Mouse (Mus musculus): Measurements from ENCODE around the gene 1700069L16Rik.
A peak's percentile ranks its signal among the peaks of the same experiment; 100 is the strongest.

The 1700069L16Rik gene

DNA sequence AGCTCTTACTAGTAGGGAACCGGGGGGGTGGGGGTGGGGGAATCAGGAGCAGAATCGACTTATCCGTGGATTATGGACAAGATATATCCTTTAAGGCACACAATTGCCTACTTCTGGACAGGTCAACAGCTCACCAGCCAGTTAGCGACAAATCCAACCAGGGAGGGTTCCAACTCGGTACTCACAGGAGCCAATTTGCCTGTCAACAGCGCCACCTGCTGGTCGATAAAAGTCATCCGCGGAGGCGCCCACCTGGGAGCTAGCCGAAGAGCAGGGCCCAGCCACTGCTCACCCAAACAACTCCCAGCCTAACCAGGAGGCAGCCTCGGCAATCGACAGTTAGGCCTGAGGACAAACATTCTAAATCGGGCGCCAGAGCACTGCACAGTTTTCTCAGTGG lies at the start of gene 1700069L16Rik:
Gene 1700069L16Rik, minus strand, starts transcription at position 327 of the 400 bp plus-strand sequence.
- peak; percentile 33 to 74 for DNase-seq

DNA sequence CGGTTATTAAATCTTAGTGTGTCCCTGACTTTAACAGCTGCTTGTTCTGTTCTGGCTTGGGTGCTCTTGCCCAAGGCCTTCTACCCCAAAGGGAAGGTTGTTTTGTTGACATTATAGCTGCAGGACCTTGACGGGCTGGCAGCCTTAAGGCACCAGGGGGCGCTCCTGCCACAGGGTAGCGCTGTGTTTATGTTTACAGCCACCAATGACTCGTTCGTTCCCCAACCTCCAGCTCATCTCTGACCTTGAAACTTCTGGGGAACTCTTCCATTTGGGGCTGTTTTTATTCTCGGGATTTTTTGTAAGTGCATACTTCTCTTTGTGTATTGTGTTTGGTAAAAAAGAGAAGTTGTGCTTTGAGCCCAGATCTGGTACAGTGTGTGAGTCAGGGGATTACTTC lies 49.1 kb upstream of the 1700069L16Rik start:
- peak; percentile 75 to 87 for DNase-seq

DNA sequence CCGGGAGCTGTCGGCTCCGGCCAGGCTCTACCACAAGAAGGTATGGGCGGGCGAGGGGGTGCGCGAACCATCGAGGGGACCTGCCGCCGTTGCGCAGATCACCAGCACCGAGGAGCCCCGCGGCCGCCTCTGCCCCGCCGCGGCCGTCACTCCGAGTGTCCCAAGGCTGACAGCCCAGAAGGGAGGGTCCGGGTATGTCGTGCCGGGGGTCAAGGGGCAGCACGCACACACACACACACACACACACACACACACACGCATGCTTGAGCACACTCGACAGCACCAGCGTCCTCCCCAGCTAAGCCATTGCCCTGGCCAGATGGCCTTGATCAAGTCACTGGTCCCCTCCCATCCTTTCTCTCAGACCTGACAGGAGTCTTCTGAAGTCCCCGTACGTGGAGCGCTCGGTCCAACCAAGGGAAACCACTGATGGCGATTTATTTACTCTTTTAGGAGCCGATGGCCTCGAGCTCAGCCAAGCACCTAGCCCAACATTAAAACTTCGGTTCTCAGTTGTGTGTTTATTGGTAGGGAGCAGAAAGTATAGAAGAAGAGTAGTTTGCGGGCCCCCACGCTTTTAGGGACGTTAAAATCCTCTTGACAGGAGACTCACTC lies 48.4 kb upstream of the 1700069L16Rik start:
- DNase-seq, result no peak

DNA sequence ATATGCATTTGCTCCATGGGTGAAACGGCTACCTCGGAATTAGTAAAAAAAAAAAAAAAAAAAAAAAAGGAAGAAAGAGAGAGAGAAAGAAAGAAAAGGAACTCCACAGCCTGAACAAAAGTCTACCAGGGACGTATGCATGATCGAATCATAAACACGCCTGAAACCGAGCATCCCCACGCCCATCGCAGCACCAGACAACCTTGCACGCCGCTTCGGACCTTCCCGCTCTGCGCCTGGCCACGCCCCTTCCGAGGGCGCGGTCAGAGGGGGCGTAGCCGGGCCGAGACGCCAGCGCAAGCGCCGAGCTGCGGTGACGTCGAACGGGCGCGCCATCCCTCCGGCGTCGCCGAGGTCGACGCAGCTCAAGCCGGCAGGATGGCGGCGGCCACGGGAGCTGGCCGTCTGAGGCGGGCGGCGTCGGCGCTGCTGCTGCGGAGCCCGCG lies 47.9 kb upstream of the 1700069L16Rik start, which contains the start of the genes Sart3 and Iscu:
Gene Sart3, minus strand, starts transcription at position 61 of the 446 bp plus-strand sequence.
Gene Iscu, plus strand, starts transcription at position 299 of the 446 bp plus-strand sequence.
- DNase-seq, result peak; percentile 93 to 95

DNA sequence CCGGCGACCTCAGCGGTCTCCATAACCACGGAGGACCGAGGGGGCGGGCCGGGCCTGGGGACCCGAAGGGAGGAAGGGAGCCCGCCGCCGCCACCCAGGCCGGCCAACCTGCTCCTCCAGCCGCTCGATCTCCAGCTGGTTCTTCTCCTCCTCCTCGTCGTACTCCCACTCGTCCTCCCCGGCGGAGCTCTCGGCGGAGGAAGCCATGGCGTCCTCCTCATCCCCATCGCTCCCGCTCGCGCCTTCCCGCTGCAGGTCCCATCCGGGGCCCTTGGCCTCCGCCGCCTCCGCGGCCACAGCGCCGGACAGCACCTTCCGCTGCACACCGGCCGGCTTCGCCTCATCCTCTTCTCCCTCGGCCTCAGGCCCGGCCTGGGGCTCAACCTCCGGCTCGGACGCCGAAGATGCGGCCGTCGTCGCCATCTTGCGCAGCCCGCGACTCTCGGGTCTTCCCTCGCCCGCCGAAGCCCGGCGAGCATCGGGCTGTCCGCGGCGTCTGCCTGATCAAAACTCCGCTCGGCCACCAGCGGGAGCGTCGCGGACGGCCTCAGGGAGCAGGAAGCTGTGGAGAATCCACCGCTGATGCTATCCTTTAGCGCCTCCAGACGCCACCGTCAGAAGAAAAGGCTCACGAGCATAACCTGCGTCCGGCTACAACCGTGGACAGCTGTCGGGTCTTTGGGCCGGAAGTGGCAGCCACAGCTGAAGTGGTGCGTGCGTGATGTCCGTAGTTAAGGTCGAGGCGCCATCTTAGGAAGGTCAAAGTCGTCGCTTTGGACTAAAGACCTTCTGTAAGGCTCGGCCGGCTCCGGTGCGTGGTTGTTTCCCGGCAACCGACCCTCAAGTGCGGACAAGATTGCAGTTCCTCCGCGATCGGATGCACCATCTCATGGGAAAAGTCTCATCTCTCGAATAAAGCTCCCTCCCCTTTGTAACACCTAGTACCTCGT lies 46.9 kb upstream of the 1700069L16Rik start:
- peak; percentile 77 to 80 for DNase-seq

DNA sequence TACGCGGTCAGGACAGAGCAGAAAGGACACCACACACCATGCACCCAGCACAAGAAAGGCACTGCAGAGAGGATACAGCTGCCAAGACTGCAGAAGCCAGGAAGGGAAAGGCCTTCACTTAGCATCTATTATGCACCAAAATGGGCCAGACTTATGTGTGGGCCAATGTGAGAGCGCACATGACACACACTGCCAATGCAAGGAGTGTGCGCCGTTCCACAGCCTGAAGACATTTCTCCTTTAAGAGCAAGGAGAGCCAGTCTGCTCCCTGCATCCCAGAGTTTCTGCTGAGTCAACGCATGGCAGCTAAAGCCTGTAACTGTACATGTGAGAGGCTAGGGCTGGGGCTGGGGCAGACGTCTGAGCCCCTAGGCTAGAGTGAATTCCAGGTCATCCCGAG lies 44.2 kb upstream of the 1700069L16Rik start:
- no peak for DNase-seq

DNA sequence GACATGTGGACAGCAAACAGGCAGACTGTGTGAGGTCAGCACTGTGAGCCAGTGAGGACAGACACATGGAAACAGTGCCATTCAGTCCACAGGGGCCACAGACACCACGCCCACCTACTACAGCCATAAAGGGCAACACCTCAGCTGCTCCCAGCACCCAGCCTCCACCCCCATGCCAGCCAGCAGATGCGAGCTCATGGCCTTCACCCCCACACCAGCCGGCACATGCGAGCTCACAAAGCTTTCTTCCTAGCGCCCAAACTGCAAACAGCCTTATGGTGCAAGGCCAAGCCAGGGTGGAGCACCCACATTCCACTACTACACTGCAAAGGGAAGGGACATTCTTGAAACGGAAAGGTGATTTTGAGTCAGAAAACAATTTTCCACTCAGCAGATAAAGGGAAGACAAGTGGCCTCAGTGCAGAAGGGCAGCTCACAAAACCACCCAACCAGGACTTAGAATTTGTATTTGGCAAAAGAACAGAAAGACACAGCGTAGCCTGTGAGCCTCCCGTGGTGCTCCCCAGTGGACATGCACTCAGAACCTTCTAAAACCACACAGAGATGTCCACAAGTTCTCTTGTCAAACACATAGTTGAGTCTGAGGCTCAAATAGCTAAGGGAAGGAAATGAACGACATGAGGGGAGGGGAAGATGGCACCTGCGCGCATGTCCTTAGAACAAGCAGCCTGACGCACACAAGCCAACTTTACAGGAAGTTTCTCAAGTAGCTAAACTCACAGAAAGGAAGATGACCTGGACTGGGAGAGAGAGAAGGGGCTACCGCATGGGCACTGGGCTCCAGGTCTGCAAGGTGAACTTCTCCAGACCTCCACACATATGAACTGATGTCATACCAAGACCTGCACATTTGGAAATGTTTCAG lies 41.3 kb upstream of the 1700069L16Rik start:
- DNase-seq, result no peak

DNA sequence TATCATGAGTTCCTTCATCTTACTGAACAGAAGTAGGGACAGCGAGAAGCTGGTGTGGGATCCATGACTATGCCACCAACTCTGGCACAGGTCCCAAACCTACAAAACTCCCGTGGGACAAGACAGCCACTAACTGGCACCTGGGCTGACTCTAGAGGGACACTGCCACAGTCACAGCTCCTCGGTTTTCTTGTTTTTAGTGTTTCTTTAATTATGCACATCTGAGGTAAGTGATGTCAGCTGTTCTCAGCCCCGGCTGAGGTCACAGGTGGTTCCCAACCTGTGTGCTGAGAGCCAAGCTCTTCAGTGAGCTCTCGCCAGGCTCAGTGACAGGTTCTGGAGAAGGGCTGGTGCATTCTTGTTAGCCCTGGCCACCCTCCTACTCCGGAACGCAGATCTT lies 39.9 kb upstream of the 1700069L16Rik start:
- no peak for DNase-seq

DNA sequence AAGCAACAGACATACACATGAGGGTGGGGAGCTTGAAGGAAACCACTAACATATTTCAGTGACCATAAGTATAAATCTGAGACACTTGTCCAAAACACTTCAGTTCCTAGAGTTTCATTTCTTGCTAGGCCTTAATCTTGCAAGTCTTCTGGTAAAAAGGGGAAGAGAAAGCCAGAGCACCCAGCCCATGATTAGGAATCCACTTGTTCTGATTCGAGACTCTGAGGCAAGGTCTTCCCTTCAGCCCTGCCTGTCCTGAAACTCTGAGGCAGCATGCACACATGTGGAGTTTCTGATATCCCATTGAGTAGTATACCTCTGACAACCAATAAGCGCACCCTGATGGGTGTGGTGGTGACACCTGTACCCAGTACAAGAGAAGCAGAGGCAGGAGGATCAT lies 37.0 kb upstream of the 1700069L16Rik start:
- DNase-seq, result no peak

DNA sequence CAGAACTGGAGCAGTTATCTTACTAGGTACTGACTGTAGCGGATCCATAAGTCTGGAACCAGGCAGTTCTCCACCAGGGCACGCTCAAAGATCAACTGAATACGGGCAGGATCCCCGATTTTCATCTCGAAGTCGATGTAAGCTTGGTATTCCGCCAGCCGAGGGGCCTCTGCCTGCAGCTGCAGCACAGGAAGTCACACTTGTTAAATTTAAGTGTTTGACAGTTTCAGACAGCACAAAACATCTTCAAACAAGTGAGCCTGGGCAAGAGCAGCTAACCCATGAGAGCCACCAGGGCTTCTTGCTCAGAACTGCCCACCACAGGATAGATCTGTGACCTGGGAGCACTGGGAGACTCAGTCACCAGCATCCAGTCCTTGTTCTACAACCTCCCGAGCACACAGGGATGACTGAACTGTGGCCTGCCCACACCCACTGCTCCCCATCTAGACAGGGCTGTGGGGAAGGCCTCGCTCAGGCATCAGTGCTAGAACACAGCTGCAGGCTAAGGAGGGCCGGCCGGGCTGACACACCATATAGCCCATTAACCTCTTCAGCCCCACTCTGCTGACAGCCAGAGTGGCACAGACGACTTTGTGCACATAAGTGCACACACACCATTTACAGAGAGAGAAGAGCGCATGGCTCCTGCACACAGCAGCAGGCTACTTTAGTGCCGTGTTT lies 30.9 kb upstream of the 1700069L16Rik start:
- DNase-seq, result no peak

DNA sequence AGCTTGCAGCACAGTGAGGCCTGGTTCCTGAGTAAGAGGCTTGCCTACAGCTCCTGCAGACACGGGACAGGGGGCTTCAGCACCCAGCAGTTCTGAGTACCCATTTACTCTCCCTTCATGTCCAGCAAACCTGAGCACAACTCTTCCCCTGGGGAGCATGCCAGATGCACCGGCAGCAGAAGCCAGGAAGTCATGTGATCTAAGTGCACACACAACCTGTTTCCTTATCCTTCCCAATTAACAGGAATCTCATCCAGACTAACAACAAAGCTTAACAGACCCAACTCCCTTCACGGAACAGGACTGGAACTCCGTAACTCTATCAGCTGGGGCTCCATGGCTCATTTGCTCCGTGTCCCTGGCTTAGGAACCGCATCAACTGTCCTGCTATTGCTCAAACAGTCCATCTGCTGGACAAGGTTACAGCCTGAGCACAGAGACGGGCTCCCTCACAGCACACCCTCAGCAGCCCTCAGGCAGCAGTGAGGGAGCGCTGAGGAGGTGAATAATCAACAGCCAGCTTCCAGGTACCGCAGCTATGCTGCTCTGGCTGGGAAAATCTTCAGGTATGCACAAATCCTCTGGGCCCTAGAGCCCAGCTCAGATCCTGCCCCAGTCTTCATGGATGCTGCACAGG lies 27.1 kb upstream of the 1700069L16Rik start:
- no peak for DNase-seq

DNA sequence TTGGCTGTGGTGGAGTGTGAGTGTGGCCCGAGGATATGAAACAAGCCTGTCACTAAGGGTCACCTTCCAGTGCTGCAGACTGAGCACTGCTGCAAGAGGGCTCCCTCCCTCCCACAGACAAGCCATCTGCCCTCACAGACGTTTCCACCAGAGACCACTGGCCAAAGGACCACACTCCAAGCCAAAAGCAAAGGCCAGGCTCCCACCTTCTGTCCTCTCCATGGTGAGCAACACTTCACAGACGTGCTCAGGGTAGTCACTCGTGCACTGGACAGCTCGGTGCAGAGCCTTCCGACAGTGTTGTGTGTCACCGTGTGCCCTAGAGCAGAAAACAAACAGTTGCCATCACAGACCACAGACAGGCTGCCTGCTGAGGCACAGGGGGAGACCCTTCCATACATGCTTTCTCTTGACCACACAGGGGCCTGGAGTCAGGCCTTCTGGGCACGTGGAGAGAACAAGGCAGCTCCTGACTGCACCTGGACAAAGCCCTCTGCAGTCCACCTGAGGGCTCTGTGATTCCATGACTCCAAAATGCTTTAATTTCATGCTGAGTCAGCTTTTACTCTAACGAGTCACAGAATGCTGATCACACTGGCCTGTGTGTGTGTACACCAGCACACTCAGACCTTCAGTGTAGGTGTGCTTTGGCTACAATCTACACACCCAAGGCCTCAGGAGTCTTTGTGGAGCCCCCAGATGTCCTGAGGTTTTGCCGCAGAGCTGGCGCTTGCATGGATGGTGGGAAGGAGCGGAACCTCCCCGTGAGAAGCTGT lies 24.2 kb upstream of the 1700069L16Rik start:
- no peak for DNase-seq

DNA sequence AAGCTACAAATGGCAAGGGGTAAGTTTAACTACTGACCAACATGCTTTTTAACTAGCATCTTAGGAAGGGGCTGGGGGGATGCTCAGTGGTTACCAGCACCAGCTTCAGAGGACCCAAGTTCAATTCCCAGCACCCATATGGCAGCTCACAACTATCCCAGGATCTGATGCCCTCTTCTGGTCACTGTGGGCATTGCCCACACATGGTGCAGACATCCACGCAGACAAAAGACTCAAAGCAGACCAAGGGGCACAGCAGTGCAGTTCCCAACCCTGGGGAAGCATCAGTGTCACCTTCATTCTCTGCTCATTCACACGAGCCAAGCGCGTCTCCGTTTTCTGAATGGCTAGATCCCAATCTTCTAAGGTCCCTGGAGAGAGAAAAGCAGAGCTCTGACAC lies 23.1 kb upstream of the 1700069L16Rik start:
- DNase-seq, result no peak

DNA sequence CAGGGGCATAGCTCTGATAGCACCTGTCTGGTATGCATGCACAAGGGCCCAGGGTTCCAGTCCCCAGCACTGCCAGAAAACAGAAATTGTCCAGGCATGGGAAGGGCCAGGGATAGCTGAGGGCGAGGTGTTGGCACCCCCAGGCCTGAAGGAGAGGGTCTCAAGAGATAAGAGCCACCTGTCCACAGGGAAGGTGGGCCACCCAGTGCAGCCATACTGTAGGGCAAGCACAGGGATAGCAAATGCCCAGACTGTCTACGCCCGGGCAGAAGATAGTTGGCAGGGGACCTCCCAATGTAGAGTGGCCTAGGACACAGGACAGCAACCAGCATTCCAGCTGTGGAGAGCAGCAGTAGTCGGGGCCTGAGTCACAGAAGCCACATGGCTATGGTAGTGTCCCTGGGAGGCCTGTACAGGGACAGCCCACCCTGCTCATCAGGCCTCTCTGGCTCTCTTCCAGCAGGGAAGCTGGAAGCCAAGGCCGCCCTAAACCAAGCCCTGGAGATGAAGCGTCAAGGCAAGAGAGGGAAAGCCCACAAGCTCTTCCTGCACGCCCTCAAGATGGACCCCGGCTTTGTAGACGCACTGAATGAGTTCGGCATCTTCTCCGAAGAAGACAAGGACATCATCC lies 13.2 kb upstream of the 1700069L16Rik start:
- DNase-seq, result no peak

DNA sequence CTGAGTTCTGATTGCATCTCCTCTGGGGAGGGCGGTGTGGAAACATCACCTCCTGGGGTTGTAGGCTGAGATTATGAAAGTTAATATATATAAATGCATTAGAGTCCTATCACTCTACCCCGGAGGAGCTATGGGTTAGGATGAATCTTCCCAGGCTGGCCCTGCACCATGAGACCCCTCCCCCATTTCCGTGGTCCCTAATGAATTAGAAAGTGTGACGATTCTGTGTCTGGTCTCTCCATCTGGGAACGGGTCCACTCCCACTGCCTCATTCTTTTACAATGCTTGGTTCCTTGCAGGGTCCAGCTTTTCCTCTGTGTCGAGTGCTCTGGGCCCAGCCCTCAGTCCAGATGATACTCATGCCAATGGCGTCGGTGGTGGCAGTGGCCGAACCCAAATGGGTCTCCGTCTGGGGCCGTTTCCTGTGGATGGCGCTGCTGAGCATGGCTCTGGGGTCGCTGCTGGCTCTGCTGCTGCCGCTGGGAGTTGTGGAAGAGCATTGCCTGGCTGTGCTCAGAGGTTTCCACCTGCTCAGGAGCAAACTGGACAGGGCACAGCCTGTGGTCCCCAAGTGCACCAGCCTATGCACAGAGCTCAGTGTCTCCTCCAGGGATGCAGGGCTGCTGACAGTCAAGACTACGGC lies 12.1 kb upstream of the 1700069L16Rik start:
- DNase-seq, result no peak

DNA sequence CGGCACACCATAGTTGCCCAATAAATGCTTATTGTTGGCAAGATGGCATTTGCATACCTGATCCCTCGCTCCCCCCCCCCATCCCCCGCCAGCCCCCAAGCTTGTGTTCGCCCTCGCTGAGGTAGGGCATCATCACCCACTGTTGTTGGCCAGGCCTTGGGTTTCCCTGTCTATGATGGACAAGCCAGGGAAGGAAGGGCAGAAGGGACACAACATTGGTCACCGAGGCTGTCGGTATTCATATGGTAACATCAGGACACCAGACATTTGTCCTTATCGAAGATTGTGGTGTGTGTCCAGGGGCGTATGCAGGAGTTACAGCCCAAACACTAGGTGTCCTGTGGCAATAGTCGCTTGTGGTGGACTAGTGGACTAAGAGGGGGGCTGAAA lies 11.5 kb upstream of the 1700069L16Rik start:
- no peak for DNase-seq

DNA sequence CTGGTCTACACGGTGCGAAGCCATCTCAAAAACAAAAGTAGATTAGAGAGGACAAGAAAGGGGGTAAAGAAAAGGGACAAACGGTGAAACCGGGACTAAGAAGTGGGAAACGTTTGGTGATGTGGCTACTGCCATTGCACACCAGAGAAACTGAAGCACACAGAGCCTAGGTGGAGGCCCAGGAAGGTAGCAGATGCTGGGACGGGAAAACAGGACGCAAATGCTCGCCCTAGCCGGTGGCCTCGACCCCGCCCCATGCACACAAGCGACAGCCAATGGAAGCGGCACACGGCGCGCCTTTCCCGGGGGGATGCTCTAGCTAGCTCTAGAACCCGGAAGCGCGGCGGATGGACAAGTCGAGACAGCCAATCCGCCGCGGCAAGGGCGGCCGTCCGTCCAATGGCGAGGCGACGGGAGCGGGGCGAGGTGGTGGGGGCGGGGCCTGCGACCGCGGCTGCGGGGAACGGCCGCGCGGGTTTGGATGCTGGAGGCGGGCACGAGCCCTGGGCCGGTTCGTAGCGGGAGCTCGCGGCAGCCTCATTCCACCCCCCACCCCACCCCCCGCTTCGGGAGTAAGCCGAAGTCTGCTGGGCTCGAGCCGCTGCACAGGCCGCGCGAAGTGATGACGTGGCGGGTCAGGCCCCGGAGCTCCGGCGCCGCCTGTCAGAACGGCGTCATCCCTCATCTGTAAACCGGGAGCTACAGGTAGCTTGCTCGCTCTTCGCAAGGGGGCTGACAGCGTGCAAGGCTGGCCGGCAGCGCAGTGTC lies 11.0 kb upstream of the 1700069L16Rik start, which contains the start of gene Ficd:
Gene Ficd, plus strand, starts transcription at position 459 of the 768 bp plus-strand sequence.
- DNase-seq, result peak; percentile 84 to 85

DNA sequence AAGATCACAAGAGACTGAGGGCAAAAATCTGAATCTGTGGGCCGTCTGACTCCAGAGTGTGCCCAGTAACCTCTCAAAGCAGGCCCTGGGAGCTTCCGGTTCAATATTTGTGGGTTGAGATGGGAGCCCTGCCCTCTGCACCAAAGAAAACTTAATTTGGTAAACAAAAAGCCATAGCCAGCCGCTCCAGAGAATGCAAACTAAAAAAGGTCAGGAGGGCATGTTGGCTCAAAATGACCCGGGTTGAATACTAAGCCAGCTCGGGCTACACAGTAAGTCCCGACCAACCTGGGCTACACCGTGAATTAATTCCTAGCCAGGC lies 10.4 kb upstream of the 1700069L16Rik start:
- DNase-seq, result no peak

DNA sequence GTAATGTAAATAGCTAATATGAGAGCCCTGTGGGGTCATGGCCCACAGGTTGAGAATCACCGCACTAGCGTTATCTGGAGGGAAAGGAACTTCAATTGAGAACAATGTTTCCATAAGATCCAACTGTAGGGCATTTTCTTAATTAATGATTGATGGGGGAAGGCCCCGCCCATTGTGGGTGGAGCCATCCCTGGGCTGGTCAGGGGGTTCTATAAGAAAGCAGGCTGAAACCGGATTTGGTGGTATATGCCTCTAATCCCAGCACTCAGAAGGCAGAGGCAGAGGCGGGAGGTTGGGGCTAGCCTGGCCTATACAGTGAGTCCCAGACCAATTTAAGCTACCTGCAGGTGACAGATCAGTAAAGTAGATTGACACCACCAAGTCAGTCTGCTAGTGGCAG lies 9.8 kb upstream of the 1700069L16Rik start:
- DNase-seq, result no peak

Data from spleen, adult 18-20 months (tissue).